Mouse (Mus musculus) ovary, adult 2 months (tissue): ENCODE data around the gene Rab3a. TPM values are rescaled to one million over a fixed set of nuclear protein-coding genes. Genes with fewer than 3 reads are reported as not detected.

ENCODE experiments used
- polyA plus RNA-seq: library from polyadenylated mRNA; depleted of rRNA; stranded (reverse); fragments of >200 nt; gene quantifications from 2 replicates; pipeline ENCODE4 v1.2.3, GENCODE M21; 2012; rRNA removed

Rab3a gene
- polyA plus RNA-seq: 50.0 and 67.9 TPM in 2 replicates

DNA sequence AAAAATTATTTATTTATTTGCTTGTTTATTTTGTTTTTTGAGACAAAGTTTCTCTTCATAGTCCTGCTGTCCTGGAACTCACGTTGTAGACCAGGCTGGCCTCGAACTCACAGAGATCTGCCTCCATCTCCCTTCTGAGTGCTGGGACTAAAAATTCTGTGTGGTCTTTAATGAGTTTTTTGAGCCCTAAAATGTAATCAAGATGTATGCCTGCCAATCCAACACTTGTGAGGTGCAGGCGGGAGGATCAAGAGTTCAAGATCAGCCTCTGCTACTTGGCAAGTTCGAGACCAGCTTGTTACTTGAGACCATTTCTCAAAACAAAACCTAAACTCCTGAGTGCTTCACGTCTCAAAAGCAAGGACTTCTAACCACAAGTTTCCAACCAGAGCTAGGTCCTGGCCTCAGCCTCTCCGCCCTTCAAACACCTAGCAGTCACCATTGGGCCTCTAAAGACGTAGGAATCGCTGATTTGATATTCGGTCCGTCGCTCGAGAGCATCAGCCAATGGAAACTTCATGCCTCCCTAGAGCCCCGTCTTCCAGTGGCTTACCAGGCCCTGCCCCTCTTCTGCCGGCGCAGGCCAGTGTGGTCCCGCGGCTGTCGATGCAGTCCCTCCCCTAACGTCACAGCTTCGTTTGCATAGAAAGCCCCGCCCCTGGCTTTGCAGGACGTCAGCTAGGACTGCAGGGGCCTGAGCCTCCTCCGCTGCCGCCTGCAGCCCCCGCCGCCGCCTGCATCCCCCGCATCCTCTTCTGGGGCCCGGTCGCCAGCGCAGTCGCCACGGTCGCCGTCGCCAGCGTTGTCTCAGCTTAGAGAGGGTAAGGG lies at the start of gene Rab3a:
Gene Rab3a (plus strand): TSS at position 637 of the 828 bp plus-strand sequence.

DNA sequence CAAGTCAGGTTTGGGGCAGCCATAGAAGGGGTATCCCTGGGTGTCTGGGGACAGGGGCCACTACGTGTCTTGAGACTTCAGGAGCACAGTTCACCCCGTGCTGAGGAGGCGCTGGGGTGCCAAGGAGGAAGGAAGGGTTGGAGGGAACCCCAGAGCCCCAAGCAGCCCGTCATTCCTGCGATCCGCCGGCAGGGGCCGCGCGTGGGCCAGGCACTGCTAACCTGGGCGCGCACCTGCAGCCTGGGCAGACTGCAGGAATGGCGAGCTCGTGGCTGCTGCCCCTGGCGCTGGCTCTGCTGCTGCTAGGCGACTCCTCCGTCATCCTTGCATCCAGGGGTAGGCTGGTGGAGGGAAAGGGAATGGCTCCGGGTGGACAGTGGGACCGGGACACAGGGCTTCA lies 36.2 kb upstream of the Rab3a start, which contains the start of gene Gm3336:
Gene Gm3336 (plus strand): TSS at position 247 of the 400 bp plus-strand sequence.

DNA sequence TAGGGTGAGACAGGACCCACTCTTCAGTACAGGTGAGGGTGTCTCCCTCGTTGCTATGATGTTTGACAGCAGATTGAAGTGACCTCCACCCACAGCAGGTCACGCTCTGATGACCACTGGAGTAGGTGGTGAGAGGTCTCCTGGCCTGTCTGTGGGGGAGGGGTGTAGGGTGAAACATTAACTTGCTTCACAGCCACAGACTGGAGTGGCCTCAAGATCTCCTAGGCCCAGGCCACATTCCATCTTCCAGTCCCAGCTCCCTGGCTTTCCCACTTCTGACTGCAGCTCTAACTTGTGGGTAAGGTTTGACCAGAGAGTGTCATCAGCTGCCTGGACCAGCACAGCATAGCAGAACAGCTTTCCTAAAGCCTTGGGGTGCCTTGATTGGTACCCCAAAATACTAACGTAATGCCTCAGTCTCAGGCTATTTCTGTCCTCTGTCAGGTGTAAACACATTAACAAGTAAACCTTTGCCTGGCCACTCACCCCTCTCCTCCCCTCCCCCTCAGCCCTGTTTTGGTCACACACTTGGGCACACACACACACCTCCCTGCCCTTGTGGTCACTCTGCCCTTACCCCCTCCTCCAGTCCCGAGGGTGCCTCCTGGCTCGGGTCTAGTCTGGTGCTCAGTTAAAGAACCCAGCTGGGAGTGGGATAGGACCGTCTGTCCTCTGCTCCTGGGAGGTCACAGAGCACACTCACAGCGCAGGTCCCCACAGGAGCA lies 30.8 kb upstream of the Rab3a start, which contains the start of gene Pde4c:
Gene Pde4c (plus strand): TSS at position 235 of the 725 bp plus-strand sequence.

DNA sequence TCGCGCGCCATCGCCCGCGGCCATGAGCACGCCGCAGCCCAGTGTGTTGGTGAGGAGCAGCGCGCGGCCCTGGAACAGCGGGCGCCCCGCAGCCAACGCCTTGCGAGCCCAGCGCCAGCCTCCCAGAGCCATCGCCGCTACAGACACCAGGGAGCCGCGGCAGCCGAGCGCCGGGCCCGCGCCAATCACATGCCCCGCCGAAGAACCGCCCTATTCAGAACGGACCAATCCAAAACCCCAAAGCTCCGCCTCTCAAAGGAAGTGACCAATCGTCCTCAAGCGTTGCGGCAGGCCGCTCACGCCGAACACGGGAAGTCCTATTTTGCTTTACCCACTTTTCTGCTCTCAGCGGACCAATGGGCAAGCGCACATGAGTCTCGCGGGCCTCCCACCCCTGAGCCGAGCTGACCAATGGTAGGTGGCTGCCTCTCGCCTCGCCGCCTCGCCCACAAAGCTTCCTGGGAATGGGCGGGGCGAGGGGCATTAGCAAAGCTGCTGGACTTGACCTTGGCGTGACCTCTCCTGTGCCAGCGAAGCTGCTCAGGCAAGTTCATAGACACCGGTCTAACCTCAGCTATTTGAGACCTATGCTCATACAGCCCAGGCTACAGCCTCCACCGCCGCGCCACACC lies 6.4 kb downstream of the Rab3a start, which contains the start of gene Mpv17l2:
Gene Mpv17l2 (minus strand): TSS at position 172 of the 632 bp plus-strand sequence.

DNA sequence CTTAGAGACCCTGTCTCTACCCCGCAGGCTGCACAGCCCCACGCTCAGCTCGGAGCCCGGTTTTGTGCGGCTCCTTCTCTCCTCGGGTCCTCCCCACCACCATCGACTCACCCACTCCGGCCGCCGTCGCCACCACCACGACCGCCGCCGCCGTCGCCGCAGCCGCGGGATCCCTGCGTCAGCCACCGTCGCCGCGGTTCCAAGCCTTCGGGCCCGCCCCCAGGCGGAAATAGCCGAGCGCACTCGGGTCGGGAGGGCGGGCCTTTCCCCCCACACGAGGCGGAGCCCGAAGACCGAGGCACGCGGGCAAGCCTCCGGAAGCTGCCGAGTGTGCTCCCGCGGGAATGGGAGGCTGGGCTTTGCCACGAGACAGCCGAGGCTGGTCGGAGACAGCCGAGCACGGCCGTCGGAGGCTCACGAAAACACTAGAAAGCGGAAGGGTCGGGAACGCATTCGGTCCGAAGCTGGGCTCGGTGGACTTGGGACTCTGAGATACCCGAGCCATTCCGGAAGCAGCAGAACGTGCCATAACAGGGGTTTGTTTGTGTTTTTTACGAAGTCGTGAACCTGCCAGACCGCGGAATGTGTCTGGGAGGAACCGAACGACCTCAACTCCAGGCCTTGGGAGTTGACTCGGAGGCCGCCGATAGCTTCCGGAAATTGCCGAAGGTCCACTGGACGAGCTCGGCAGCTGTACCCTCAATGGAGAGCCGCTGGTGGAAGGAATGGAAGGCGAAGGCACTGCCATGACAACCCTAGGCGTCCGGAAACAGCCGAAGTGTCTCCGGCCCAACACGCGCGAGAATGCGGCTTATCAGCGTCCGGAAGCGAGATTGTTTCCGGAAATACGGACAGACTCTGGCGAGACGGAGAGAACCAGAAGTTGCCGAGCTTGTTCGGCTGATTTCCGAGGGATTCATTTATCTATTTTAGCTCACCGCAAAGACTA lies 22.3 kb downstream of the Rab3a start, which contains the start of gene Pik3r2:
Gene Pik3r2 (minus strand): TSS at position 218 of the 949 bp plus-strand sequence.

DNA sequence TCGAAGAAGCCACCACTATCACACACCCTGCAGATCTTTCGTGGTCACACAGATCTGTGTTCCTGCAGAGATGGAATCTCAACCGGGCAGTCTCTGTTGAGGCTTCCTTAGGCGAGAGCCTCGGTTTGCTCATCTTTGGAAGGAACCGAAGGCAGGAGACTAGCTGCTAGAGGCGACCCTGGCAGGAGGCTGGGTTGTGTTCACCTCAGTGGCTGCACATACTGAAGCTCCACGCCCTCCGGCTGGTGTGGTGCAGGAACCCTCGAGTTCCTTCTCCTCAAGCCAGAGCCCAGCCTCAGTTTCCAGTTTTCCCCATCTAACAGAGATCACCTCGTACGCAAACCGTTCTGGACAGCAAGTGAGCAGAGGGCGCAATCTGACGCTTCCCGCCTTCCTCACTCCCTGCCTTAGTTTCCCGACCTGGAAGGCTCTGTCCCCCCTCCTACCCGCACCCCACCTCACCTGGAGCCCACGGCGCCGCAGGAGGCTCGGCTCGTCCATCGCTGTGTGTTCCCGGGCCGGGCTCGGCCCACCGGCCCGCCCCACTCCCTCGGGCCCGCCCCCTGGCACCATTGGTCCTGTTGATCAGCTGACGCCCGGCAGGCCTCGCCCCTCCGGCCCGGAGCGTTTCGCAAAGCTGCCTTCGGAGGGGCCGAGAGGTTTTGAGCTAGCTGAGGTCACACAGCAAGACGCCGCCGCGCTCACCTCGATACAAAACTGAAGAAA lies 50.2 kb downstream of the Rab3a start, which contains the start of gene Mast3:
Gene Mast3 (minus strand): TSS at position 574 of the 726 bp plus-strand sequence.

DNA sequence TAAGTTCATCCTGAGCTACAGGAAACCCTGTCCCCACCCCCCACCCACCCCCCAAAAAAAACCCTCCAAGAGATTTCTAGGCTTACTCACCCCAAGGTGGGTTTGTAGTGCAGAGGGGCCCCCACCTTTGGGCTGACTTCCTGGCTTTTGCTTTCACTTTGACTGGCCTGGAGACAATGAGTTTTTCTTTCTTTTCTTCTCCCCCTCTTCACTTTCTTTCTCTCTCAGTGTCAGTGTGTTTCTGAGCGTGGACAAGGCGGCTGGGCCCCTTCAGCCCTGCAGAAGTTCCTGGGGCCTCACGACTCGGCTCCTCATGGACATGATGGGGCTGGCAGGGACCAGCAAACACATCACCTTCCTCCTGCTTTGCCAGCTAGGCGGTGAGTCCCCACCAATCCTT lies 53.8 kb downstream of the Rab3a start, which contains the start of gene Il12rb1:
Gene Il12rb1 (plus strand): TSS at position 211 of the 400 bp plus-strand sequence.

Other genes starting within 250 kb of the Rab3a start
- gene Rex1bd, start 247.9 kb upstream of the Rab3a start, polyA plus RNA-seq: 333 and 372 TPM in 2 replicates
- 989 and 1,155 TPM in 2 replicates for gene Uba52, start 243.9 kb upstream of the Rab3a start, polyA plus RNA-seq
- 685 and 705 TPM in 2 replicates for gene Fkbp8, start 227.0 kb upstream of the Rab3a start, polyA plus RNA-seq
- gene Kxd1, start 226.7 kb upstream of the Rab3a start, polyA plus RNA-seq: 70.3 and 97.9 TPM in 2 replicates
- 33.7 and 35.4 TPM in 2 replicates for gene Ell, start 215.2 kb upstream of the Rab3a start, polyA plus RNA-seq
- gene Isyna1, start 160.3 kb upstream of the Rab3a start, polyA plus RNA-seq: 867 and 914 TPM in 2 replicates
- gene Ssbp4, start 145.8 kb upstream of the Rab3a start, polyA plus RNA-seq: 426 and 602 TPM in 2 replicates
- gene Lrrc25, start 138.5 kb upstream of the Rab3a start, polyA plus RNA-seq: 11.0 and 12.7 TPM in 2 replicates
- 11.8 and 16.3 TPM in 2 replicates for gene Gdf15, start 122.2 kb upstream of the Rab3a start, polyA plus RNA-seq
- 100 and 112 TPM in 2 replicates for gene Pgpep1, start 94.3 kb upstream of the Rab3a start, polyA plus RNA-seq
- gene Lsm4, start 81.4 kb upstream of the Rab3a start, polyA plus RNA-seq: 179 and 190 TPM in 2 replicates
- 689 and 1,003 TPM in 2 replicates for gene Jund, start 55.7 kb upstream of the Rab3a start, polyA plus RNA-seq
- gene Iqcn, start 51.2 kb upstream of the Rab3a start, polyA plus RNA-seq: 0.03 TPM in 2 replicates
- gene Gm3336, start 36.1 kb upstream of the Rab3a start, polyA plus RNA-seq: 0.60 and 0.89 TPM in 2 replicates
- gene Pde4c, start 31.0 kb upstream of the Rab3a start, polyA plus RNA-seq: 3.5 and 6.5 TPM in 2 replicates
- 210 and 274 TPM in 2 replicates for gene Mpv17l2, start 6.3 kb downstream of the Rab3a start, polyA plus RNA-seq
- gene Pik3r2, start 22.0 kb downstream of the Rab3a start, polyA plus RNA-seq: 322 and 352 TPM in 2 replicates
- 111 and 132 TPM in 2 replicates for gene Mast3, start 50.4 kb downstream of the Rab3a start, polyA plus RNA-seq
- 1.1 and 1.5 TPM in 2 replicates for gene Il12rb1, start 53.8 kb downstream of the Rab3a start, polyA plus RNA-seq
- 97.4 and 114 TPM in 2 replicates for gene Arrdc2, start 85.0 kb downstream of the Rab3a start, polyA plus RNA-seq
- gene Kcnn1, start 108.6 kb downstream of the Rab3a start, polyA plus RNA-seq: 7.1 and 9.1 TPM in 2 replicates
- gene Ccdc124, start 119.3 kb downstream of the Rab3a start, polyA plus RNA-seq: 65.2 and 65.7 TPM in 2 replicates
- 0.64 and 0.89 TPM in 2 replicates for gene Slc5a5, start 138.1 kb downstream of the Rab3a start, polyA plus RNA-seq
- gene Rpl18a, start 142.7 kb downstream of the Rab3a start, polyA plus RNA-seq: 10,537 and 11,448 TPM in 2 replicates
- gene Map1s, start 151.3 kb downstream of the Rab3a start, polyA plus RNA-seq: 125 and 138 TPM in 2 replicates